Mouse (Mus musculus) cerebellum, adult 2 months (tissue): ENCODE measurements around the gene Blm. TPM values are rescaled to one million over a fixed set of nuclear protein-coding genes. Genes with fewer than 3 reads are reported as not detected.

Source experiments
- DNase-seq, 2 experiments: peaks; one replicate each; pipeline ENCODE4 v3.0.0; 2021
- H3K27ac ChIP-seq: fragments of 200-500 bp; 2 replicates; pipeline ENCODE4 v1.5.1; 2012; ENCODE audit warnings: low read length, control low read depth, inconsistent platforms; ENCODE audit not compliant: insufficient read depth
- H3K27me3 ChIP-seq: fragments of 200-500 bp; 2 replicates; pipeline ENCODE4 v1.6.1; 2012; ENCODE audit warnings: inconsistent platforms, mild to moderate bottlenecking, low read length, moderate library complexity; ENCODE audit not compliant: control insufficient read depth, insufficient read depth
- H3K4me1 ChIP-seq: fragments of 200-500 bp; 2 replicates; pipeline ENCODE4 v1.6.1; 2011; ENCODE audit warnings: low read length; ENCODE audit not compliant: control insufficient read depth, insufficient read depth
- H3K4me3 ChIP-seq: fragments of 200-500 bp; replicated peaks from 2 replicates; pipeline ENCODE3; 2011; ENCODE audit warnings: mild to moderate bottlenecking, low read depth, low read length, control low read depth; ENCODE audit not compliant: insufficient read depth
- CTCF ChIP-seq: fragments of 200-500 bp; IDR thresholded peaks from 2 replicates; pipeline ENCODE4 v1.5.1; 2011; ENCODE audit warnings: low read depth, mild to moderate bottlenecking, control low read depth, low read length, moderate library complexity, borderline replicate concordance; ENCODE audit not compliant: insufficient read depth
- POLR2A ChIP-seq: fragments of 200-500 bp; IDR thresholded peaks from 2 replicates; pipeline ENCODE4 v1.6.1; 2011; ENCODE audit warnings: low read length, control low read depth, borderline replicate concordance; ENCODE audit not compliant: insufficient read depth
- WGBS: fragments of 180-500 bp; shearing (Covaris S2); methylation state at CpG from one replicate; pipeline ENCODE4 v1.1.7; 2018; 5-methylcytosine and 5-hydroxymethylcytosine counted together
- polyA plus RNA-seq: library from polyadenylated mRNA; depleted of rRNA; stranded (reverse); fragments of >200 nt; gene quantifications from 2 replicates; pipeline ENCODE4 v1.2.3, GENCODE M21; 2012

Blm gene
- polyA plus RNA-seq, 1 experiment, result 5.4 TPM

GRCm38 (mm10) chr7:80456327-80456726, 78.6 kb downstream of the Blm start:
- 66% methylated on average over 6 of the region's 6 CpGs for WGBS
- Histone ChIP-seq H3K4me1 (no peaks in the 10 kb centered on the region), H3K27me3 (no peaks in the 10 kb centered on the region), H3K4me3 (no peak overlapping the region), H3K27ac (no peak overlapping the region)
- TF ChIP-seq POLR2A, result no peak
- TF ChIP-seq CTCF, result no peak
- DNase-seq, result no peak

- no peak for DNase-seq
- Histone ChIP-seq H3K4me1 (no peaks in the 10 kb centered on the region), H3K4me3 (no peak overlapping the region), H3K27me3 (no peaks in the 10 kb centered on the region), H3K27ac (no peak overlapping the region)
- TF ChIP-seq CTCF (no peak), POLR2A (no peak)
- 80% methylated on average over 4 of the region's 4 CpGs for WGBS
These were observed 79.3 kb downstream of the Blm start for GRCm38 (mm10) chr7:80455505-80456160.

- no peak for DNase-seq
- Histone ChIP-seq H3K4me3 (no peak overlapping the region), H3K27me3 (no peaks in the 10 kb centered on the region), H3K4me1 (no peaks in the 10 kb centered on the region), H3K27ac (no peak overlapping the region)
- no peak for TF ChIP-seq CTCF
- TF ChIP-seq POLR2A, result no peak
- WGBS, result 88% methylated on average over 2 of the region's 2 CpGs
These were observed 80.1 kb downstream of the Blm start for GRCm38 (mm10) chr7:80454786-80455185.

- Histone ChIP-seq H3K4me3 (no peak overlapping the region), H3K27me3 (no peaks in the 10 kb centered on the region), H3K27ac (no peak overlapping the region), H3K4me1 (no peaks in the 10 kb centered on the region)
- 62% methylated on average over 5 of the region's 5 CpGs for WGBS
- no peak for DNase-seq
- no peak for TF ChIP-seq POLR2A
- no peak for TF ChIP-seq CTCF
These were observed 80.9 kb downstream of the Blm start for GRCm38 (mm10) chr7:80453997-80454396.

GRCm38 (mm10) chr7:80453121-80453520, 81.8 kb downstream of the Blm start:
- no peak overlapping the region for H3K27ac ChIP-seq
- H3K4me1 ChIP-seq, result no peaks in the 10 kb centered on the region
- no peak for DNase-seq
- no peak overlapping the region for H3K4me3 ChIP-seq
- no peaks in the 10 kb centered on the region for H3K27me3 ChIP-seq
- TF ChIP-seq CTCF (no peak), POLR2A (no peak)
- WGBS, result 88% methylated on average over 3 of the region's 3 CpGs

GRCm38 (mm10) chr7:80452241-80452640, 82.7 kb downstream of the Blm start:
- no peak for DNase-seq
- Histone ChIP-seq H3K4me1 (no peaks in the 10 kb centered on the region), H3K27me3 (no peaks in the 10 kb centered on the region), H3K4me3 (no peak overlapping the region), H3K27ac (no peak overlapping the region)
- WGBS, result 79% methylated on average over 5 of the region's 5 CpGs
- TF ChIP-seq CTCF (no peak), POLR2A (no peak)

- Histone ChIP-seq H3K4me1 (no peaks in the 10 kb centered on the region), H3K27ac (no peak overlapping the region), H3K27me3 (no peaks in the 10 kb centered on the region), H3K4me3 (no peak overlapping the region)
- no peak for DNase-seq
- TF ChIP-seq CTCF (no peak), POLR2A (no peak)
- WGBS, result 78% methylated on average over 3 of the region's 3 CpGs
These were observed 83.2 kb downstream of the Blm start for GRCm38 (mm10) chr7:80451550-80452232.

GRCm38 (mm10) chr7:80450354-80450753, 84.6 kb downstream of the Blm start:
- WGBS, result 52% methylated on average over 4 of the region's 4 CpGs
- no peak overlapping the region for H3K4me3 ChIP-seq
- no peak for TF ChIP-seq POLR2A
- TF ChIP-seq CTCF, result no peak
- no peak overlapping the region for H3K27ac ChIP-seq
- DNase-seq, result no peak
- H3K4me1 ChIP-seq, result no peaks in the 10 kb centered on the region
- H3K27me3 ChIP-seq, result no peaks in the 10 kb centered on the region
